Mouse (Mus musculus) small intestine, adult 10 weeks (tissue): ENCODE data around the gene Olfr829. TPM values are rescaled to one million over a fixed set of nuclear protein-coding genes. Genes with fewer than 3 reads are reported as not detected.

Experiments
- polyA plus RNA-seq: library from polyadenylated mRNA; stranded (reverse); fragments of 350-450 nt; fragmentation: Illumina TruSeq; extraction: RNeasy Lipid Tissue Mini Kit (QIAGEN cat#74804); gene quantifications from one replicate; pipeline ENCODE4 v1.2.3, GENCODE M21; 2014; ENCODE audit warnings: low replicate concordance

Olfr829 gene
- polyA plus RNA-seq = not detected

DNA sequence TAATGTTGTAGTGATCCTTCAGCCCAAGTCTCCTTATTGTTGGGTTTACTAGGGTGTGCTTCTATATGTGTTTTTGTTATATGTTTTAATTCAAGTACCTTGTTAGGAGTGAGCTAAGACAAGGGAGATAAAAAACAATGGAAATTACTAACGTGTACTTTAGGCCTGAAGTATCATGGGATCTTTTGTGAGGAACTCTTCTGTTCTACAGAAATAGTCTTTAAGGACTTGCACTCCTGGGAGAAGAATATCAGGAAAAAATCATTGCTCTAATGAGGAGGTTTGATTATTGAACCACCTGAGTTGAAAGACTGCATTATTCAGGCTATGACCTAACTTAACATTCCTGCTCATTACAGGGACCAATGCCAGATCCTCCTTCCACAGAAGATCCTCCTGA, at the start of gene Olfr829:
TSS of gene Olfr829 (plus strand) at position 301 of the 400 bp plus-strand sequence.

DNA sequence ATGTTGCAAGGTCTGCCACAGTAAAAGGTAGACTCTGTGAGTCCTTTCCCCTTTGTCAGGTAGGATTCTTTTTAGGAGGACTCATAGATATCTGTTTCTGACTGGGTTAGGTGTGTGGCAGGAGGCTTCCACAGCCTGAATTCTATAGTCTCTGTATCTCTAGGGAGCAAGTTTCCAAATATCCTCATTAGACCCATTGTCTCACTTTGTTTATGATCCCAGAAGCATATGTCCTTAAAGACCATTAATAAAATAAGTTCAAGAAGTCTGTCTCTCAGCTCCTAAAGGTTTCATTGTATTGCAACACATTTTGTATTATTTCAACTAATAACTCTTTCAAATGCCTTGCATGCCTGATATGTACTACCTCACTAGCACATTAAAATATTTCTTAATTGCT, 35.3 kb upstream of the Olfr829 start, which contains the start of gene Olfr828:
TSS of gene Olfr828 (minus strand) at position 101 of the 400 bp plus-strand sequence.

DNA sequence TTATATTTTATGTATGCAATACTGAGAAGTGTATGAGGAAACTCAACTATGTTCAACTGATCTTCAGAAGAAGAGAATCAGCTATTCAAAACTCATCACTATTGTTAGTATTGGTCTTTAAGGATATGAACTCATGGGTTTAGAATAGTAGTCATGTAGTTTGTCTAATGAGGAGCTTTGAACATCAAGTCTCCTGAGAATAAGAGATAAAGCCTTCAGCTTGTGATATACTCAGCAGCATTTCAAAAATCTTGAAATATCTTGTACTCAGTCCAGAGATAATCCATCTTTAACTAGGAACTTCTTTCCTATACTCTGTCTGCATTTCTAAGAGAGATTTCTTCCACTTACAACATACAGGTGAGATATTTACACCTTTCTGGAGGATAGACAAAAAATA, 19.7 kb downstream of the Olfr829 start, which contains the start of gene Olfr830:
TSS of gene Olfr830 (plus strand) at position 301 of the 400 bp plus-strand sequence.

Other genes with a start within 250 kb of the Olfr829 start
- 0.59 TPM for gene Muc16, start 180.4 kb upstream of the Olfr829 start, polyA plus RNA-seq
- not detected for gene Olfr24, start 90.9 kb upstream of the Olfr829 start, polyA plus RNA-seq
- gene Olfr828, start 35.4 kb upstream of the Olfr829 start, polyA plus RNA-seq = not detected
- gene Olfr830, start 19.8 kb downstream of the Olfr829 start, polyA plus RNA-seq = not detected
- not detected for gene Olfr832, start 82.2 kb downstream of the Olfr829 start, polyA plus RNA-seq
- gene Olfr834, start 133.1 kb downstream of the Olfr829 start, polyA plus RNA-seq = not detected
- not detected for gene Olfr835, start 177.8 kb downstream of the Olfr829 start, polyA plus RNA-seq